Mouse (Mus musculus): ENCODE measurements at regions not wholly inside any gene's neighbourhood (a gene's known extent, or its start where the extent isn't known, plus 50 kb on each side); places are given as distances from the start of the nearest gene placed in this dataset.

- DNase-seq = no peak
Observed at GRCm38 (mm10) chr14:73730796-73731195, 69.8 kb downstream of the Gm21750 start.

DNA sequence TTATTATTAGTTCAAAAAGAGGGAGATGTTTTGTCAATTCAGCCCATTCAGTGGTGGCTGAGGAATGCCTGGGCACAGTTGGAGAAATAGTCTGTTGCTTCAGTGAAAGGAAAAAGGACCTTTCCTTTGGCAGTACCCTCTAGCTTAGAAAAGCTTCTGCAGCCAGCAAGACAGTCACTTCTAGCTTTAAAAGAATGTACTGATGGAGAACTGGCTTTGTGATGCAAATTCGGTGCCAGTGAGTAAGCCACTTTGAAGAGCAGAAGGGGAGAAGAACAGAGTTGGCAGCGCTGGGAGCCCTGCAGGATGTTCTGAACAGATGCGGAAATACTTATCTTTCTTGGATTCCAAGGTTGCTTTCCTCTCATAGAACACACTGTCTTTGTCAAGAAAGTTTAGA is 71.1 kb downstream of the Gm21750 start:
- no peak for DNase-seq

DNA sequence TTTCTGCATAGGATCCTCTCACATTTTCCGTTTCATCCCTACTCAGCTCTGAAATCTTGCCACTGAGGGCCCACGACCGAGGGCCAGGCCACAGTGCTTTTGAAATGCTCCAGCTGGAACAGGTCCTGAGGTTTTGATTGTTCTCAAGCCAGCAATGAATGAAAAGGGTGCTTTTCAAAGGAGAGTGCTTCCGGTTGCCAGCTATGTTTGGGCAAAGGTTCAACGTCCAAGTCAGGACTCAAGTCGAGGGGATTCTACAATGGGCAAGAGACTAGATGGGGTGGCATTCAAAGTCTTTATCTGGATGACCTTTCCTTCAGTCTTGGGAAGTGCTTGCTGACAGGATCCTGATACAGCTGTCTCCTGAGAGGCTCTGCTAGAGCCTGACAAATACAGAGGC is 89.8 kb downstream of the Gm21750 start:
- no peak for DNase-seq

GRCm38 (mm10) chr14:73759986-73760385 is 99.0 kb downstream of the Gm21750 start:
- DNase-seq = no peak

GRCm38 (mm10) chr14:73772964-73773363 is 111.9 kb downstream of the Gm21750 start:
- no peak for DNase-seq

DNA sequence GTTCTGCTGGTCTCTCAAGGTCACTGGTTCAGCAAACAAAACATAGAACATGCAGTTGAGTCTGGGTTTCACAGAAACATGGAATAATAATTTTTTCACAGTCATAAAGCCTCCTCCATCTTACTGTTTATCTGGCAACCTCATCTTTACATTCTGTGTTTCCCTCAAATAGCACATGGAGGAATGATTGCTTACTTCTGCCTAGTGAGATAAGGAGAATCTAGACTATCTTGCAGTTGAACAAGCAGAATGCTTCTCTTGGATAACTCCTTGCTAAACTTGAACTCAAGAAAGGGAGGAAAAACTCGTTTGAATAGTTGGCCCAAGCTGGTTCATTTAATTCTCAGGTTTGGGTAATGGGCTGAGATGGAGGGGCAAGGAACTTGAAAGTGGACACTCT is 112.8 kb downstream of the Gm21750 start:
- DNase-seq = no peak

- DNase-seq = peak; percentile 64
Observed at GRCm38 (mm10) chr14:73776066-73776465, 115.0 kb downstream of the Gm21750 start.

GRCm38 (mm10) chr14:73807169-73807568 is 146.1 kb downstream of the Gm21750 start:
- no peak for DNase-seq

DNA sequence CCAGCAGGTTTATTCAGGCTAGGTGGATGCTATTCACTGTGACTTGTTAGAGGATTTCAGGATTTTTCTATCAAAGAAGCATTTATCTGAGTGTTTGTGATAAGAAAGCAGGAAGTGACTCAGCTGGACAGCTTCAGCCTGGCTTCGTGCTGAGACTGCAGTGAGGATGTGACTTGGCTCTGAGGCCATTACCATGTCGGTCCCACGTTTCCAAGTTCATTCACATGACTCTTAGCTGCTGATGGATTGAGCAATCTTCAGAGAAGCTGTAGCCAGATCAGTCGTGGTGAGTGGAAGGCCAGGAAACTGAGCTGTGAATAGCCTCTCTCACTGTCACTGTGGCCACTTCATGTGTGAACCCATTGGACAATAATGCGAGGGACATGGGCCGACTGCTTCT is 177.9 kb downstream of the Gm21750 start:
- no peak for DNase-seq

- peak; percentile 51 for DNase-seq
Observed at GRCm38 (mm10) chr14:73861782-73862181, 200.8 kb downstream of the Gm21750 start.

DNA sequence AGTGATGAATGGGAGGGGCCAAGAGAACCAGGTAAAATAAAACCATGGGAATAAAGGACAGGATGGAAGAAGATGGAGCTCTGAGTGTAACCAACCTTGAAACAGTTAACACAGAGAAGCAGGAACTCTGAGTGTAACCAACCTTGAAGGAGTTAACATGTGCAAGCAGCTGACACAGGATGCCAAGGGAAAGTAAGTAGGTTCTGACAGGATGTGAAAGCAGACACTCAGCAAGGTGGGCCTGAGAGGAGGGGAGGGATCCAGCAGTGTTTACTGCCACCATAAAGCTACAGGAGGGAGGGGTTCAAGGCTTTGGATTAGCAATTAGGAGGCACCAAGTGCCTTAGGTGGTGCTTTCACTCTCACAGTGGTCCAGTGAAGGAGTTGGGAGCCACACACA is 213.3 kb downstream of the Gm21750 start:
- DNase-seq = no peak

- DNase-seq = no peak
Observed at GRCm38 (mm10) chr14:73875916-73876315, 214.9 kb downstream of the Gm21750 start.

DNA sequence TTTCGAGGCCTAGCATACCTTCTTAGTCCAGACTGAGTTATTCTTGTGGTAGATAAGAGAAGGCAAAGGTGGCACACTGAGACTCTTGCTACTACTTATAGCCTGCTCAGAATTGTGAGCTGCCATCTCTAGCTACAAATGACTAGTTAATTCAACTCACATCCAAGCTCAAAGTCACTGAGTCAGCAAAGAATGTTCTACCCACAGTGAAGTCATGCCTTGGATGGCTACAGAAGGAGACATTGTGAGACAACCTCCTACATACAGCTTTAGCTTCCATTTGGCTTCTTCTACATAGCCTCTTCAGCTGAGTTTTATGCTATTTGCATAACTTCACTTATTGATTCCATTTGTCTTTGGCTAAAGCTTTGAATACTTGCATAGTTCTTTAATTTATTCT is 217.2 kb downstream of the Gm21750 start:
- DNase-seq = no peak

GRCm38 (mm10) chr14:73878866-73879419 is 217.9 kb downstream of the Gm21750 start:
- DNase-seq = no peak

GRCm38 (mm10) chr14:73891451-73891850 is 230.4 kb downstream of the Gm21750 start:
- DNase-seq = no peak

DNA sequence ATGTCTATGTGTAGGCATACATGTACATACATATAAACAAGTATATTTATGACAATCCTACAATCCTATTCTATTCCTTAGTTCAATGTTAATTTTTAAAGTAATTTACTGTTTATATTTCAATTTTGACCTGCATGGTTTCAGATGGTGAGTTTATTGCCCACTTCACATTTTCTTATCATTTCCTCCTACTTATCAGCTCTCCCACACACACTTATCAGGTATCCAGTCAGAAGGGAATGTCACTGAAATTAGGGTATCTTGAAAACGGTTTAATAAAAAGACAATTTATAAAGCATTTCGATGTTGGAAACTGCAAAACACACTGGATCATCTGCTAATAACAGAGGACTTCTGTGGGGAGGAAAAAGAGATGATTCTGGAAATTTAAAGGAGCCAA is 233.8 kb downstream of the Gm21750 start:
- no peak for DNase-seq

- no peak for DNase-seq
Observed at GRCm38 (mm10) chr14:73895266-73895665, 234.2 kb downstream of the Gm21750 start.

- no peak for DNase-seq
Observed at GRCm38 (mm10) chr14:73899078-73899477, 238.1 kb downstream of the Gm21750 start.

DNA sequence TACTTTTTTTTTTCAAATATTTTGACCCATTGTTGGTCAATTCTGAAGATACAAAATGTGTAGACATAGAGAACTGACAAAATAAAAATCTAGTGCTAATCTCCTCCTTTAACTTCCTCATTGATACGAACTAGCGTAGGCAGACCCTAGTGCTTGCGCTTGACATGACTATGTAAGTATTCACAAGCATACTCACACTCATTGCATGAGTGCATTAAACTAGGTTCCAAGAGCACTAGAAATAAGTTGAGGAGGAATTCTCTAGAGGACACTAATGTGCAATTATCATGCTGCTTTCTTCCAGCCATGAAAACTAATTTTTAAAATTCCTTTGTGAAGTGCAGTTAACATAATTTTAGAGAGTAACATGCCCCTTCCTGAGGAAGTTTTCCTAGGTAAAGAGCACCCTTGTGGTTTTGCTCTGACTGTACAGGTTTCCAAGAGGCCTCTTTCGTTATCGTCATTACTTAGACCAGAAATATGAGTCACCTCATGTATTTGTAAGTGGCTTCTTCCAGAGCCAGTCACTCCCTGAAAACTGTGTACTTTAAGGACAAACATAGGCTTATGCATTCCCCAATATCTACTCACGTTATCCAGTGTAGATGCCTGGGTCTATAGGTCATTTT is 241.2 kb downstream of the Gm21750 start:
- no peak for DNase-seq

DNA sequence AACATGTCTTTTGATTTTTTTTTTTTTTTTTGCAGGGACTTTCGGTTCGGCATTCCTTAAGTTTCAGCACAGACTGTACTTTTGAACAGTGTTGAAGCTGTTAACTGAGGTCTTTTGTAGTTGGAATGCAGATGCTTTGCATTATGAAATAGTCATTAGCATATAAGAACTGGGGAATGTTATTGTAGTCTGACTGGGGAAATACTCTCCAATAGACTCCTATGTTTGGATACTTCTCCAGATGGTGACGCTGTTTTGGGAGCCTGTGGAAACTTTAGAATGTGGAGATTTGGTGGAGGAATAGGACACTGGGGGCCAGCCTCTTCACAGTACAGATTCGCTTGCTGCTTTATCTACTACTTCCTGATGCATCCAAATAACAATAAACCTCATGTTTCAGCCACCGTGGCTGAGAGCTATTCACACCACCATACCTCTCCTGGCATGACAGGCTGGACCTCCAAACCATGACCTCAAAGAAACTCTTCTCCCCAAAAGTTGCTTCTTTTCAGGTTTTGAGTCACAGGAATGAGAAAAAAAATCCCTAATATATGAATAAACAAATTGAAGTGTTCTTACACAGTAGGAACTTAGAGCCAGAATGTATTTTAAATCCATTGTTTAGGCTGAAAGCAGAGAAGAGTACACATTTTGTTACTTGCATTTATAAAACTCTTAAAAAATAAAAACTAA is 252.9 kb downstream of the Gm21750 start:
- no peak for DNase-seq

DNA sequence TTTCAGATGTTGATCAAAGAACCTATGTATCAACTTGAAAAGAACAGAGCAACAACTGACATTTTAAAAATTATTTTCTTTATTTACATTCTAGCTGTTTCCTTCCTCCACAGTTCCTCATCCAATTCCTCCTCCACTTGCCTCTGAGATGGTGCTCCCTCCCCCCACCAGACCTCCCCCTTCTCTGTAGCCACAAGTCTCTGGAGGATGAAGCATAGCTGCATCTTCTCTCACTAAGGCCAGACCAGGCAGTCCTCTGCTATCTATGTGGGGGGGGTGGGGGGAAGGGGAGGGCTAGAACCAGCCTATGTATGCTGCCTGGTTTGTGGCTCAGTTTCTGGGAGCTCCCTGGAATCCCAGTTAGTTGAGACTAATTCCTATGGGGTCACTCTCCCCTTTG is 255.0 kb downstream of the Gm21750 start:
- no peak for DNase-seq

- no peak for DNase-seq
Observed at GRCm38 (mm10) chr14:73931095-73931494, 270.1 kb downstream of the Gm21750 start.

GRCm38 (mm10) chr14:73947316-73947715 is 286.3 kb downstream of the Gm21750 start:
- DNase-seq = no peak

- no peak for DNase-seq
Observed at GRCm38 (mm10) chr14:73952511-73952910, 291.5 kb downstream of the Gm21750 start.

GRCm38 (mm10) chr14:73978694-73979093 is 317.7 kb downstream of the Gm21750 start:
- peak; percentile 32 for DNase-seq
